Mouse (Mus musculus) midbrain, postnatal 0 days (tissue): ENCODE measurements around the gene Nudt2. TPM values are rescaled to one million over a fixed set of nuclear protein-coding genes. Genes with fewer than 3 reads are reported as not detected.
A peak's percentile ranks its signal among the peaks of the same experiment; 100 is the strongest.
"Not testable (repeated sequence)": the region's sequence is repeated elsewhere in the genome, so short reads cannot be mapped to it uniquely, and the experiment has no call there.

Experiments
- ATAC-seq: fragments of 200-750 bp; cut with Nextera tagmentation; 2 replicates; pipeline ENCODE4 v1.8.0; 2017; ENCODE audit warnings: moderate number of reproducible peaks, mild to moderate bottlenecking, moderate TSS enrichment, moderate library complexity; ENCODE audit not compliant: low FRiP score
- DNase-seq: peaks from one replicate; pipeline ENCODE4 v3.0.0-alpha.2; 2015; ENCODE audit warnings: low spot score
- H3K27ac ChIP-seq: fragments of 300-500 bp; sonication (generic); 2 replicates; pipeline ENCODE4 v1.5.1; 2014; ENCODE audit warnings: low read depth, mild to moderate bottlenecking, low read length, mixed read lengths
- H3K27me3 ChIP-seq: fragments of 300-500 bp; sonication (generic); 2 replicates; pipeline ENCODE4 v1.6.1; 2014; ENCODE audit warnings: low read length, control low read depth, mixed read lengths; ENCODE audit not compliant: insufficient read depth
- H3K36me3 ChIP-seq: fragments of 300-500 bp; sonication (generic); 2 replicates; pipeline ENCODE4 v1.6.1; 2014; ENCODE audit warnings: low read length, control low read depth, mixed read lengths; ENCODE audit not compliant: insufficient read depth
- H3K4me1 ChIP-seq: fragments of 300-500 bp; sonication (generic); 2 replicates; pipeline ENCODE4 v1.6.1; 2014; ENCODE audit warnings: mild to moderate bottlenecking, control low read depth, antibody characterized with exemption, low read length, mixed read lengths; ENCODE audit not compliant: insufficient read depth
- H3K4me2 ChIP-seq: fragments of 300-500 bp; sonication (generic); 2 replicates; pipeline ENCODE4 v1.6.1; 2014; ENCODE audit warnings: low read depth, mild to moderate bottlenecking, low read length, mixed read lengths; ENCODE audit not compliant: poor library complexity, severe bottlenecking
- H3K4me3 ChIP-seq: fragments of 300-500 bp; sonication (generic); 2 replicates; pipeline ENCODE4 v1.5.1; 2014; ENCODE audit warnings: low read depth, mild to moderate bottlenecking, low read length, moderate library complexity
- H3K9ac ChIP-seq: fragments of 300-500 bp; sonication (generic); replicated peaks from 2 replicates; pipeline ENCODE4 v1.6.1; 2014; ENCODE audit warnings: mild to moderate bottlenecking, low read length, moderate library complexity, mixed read lengths; ENCODE audit not compliant: poor library complexity, severe bottlenecking
- H3K9me3 ChIP-seq: fragments of 300-500 bp; sonication (generic); 2 replicates; pipeline ENCODE4 v1.6.1; 2016; ENCODE audit warnings: low read length, control low read depth
- CTCF ChIP-seq: IDR thresholded peaks from 2 replicates; pipeline ENCODE4 v1.5.1; 2016; ENCODE audit warnings: antibody characterized with exemption, mild to moderate bottlenecking
- WGBS: fragments of 180-500 bp; shearing (Covaris S2); extraction: QIAGEN DNeasy Blood & Tissue Kit; methylation state at CpG from one replicate; pipeline ENCODE4 v1.1.7; 2014; 5-methylcytosine and 5-hydroxymethylcytosine counted together
- polyA plus RNA-seq: library from polyadenylated mRNA; unstranded; fragments of >200 nt; fragmentation: Nextera tagmentation; extraction: Ambion mirVana; gene quantifications from 2 replicates; pipeline ENCODE4 v1.2.1, GENCODE M21; 2015
- total RNA-seq: library from RNA; depleted of rRNA; stranded (reverse); fragments of >200 nt; gene quantifications from 2 replicates; pipeline ENCODE4 v1.2.3, GENCODE M21; 2014; rRNA removed

The Nudt2 gene
- total RNA-seq: 28.3 and 41.0 TPM in 2 replicates
- 70.7 and 79.9 TPM in 2 replicates for polyA plus RNA-seq

DNA sequence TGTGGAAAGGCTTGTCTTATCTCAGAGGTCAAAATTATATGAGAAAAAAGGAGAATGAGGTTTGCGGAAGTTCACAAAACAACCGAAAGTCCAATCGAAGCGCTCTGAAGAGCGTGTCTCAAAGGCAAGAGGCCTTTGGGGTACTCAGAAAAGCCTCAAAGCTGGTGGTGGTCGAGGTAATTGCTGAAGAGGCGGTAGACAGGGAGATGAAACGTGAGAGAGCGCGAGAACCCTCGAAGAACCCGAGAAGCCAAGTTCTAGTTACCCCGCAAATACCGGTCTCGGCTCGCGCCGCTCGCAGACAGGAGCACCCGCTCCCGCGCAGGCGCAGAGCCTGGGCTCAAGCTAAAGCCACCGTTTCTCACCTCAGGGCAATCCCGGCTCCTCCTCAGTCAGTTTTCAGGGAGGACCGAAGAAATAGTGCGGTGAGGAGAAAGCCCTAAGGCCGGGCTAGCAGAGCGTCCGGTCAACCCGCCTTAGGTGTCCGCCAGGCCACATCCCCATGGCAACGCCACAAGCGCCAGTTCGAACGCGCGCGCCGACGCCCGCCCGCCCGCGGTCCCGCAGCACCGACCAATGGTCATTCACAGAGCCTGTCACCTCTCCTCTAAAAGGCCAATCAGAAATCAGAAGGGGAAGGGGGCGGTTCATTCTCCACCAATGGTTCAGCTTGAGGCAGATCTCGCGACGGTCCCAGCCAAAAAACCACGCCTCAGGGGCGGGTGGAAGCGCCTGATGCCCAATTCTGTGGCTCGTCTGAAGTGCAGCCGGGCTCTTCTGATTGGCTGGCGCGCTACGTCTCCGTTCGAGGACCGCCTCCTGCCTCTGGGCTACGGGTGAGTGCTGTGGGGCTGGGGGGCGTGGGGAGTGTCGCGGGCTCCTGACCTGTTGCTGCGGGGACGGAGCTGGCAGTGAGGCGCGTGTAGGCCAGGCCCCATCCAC, at the start of gene Nudt2, which contains the start of gene Kif24:
Nudt2 (plus strand) TSS at position 807 of the 942 bp plus-strand sequence.
Kif24 (minus strand) TSS at position 543 of the 942 bp plus-strand sequence.
- Histone ChIP-seq H3K9me3 (no peaks in the 10 kb centered on the region), H3K4me3 (peak within 1 kb of the TSS; percentile 66), H3K27me3 (no peaks in the 10 kb centered on the region), H3K27ac (peak within 1 kb of the TSS; percentile 71), H3K4me1 (no peaks in the 10 kb centered on the region; the same call in 1 of the 2 replicates), H3K36me3 (no peaks in the 10 kb centered on the region), H3K9ac (peak within 1 kb of the TSS; percentile 74), H3K4me2 (peak within 1 kb of the TSS; percentile 74)
- ATAC-seq: peak; percentile 97
- TF ChIP-seq CTCF: no peak; the same call in none of the 2 replicates
- under 1% methylated on average over 67 of the region's 70 CpGs for WGBS
- peak; percentile 100 for DNase-seq

DNA sequence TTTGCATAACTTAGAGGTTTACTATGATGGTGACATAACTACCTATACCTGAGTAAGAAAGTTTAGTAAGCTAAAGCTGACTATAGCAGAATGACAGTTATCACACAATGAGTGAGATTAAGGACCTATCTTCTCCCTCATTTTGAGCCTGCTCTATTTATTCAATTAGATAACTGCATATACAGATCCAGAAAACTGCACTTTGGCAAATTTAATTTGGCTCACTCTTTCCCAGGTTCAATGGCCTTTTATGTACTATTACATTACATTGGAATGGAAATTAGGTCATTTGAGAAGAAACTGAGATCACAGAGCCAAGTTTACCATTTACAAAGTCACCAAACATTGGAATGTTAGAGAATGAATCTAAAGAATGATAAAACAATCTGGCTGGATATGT, 48.0 kb upstream of the Nudt2 start:
- Histone ChIP-seq H3K4me2 (no peak overlapping the region), H3K27me3 (no peaks in the 10 kb centered on the region), H3K4me1 (no peaks in the 10 kb centered on the region), H3K9ac (no peak overlapping the region), H3K27ac (no peak overlapping the region), H3K36me3 (no peaks in the 10 kb centered on the region), H3K9me3 (no peaks in the 10 kb centered on the region), H3K4me3 (no peak overlapping the region)
- TF ChIP-seq CTCF: no peak
- DNase-seq (no peak), ATAC-seq (no peak)

DNA sequence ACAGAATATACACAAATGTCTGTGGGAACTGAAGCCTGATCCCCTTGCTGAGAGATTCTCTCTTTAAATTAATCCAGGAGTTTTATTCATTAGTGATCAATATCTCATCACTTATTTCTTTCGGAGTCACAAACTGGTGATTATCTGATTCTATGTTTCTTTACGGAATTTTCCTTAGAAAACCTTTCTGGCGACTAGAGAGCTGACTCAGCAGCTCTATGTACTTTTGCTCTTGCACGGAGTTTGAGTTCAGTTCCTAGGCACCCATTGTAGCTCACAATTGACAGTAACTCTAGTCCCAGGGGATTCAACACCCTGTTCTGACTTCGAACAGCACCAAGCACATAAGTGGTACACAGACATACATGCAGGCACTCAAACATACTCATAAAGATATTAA, 26.0 kb upstream of the Nudt2 start:
- no peak overlapping the region for H3K4me3 ChIP-seq
- H3K4me1 ChIP-seq: no peaks in the 10 kb centered on the region
- no peaks in the 10 kb centered on the region for H3K9me3 ChIP-seq
- ATAC-seq (no peak), DNase-seq (no peak)
- H3K27ac ChIP-seq: no peak overlapping the region
- no peak for TF ChIP-seq CTCF
- no peak overlapping the region for H3K4me2 ChIP-seq
- no peaks in the 10 kb centered on the region for H3K27me3 ChIP-seq
- no peak overlapping the region for H3K9ac ChIP-seq
- H3K36me3 ChIP-seq: no peaks in the 10 kb centered on the region
- WGBS: 86% methylated on average over 5 of the region's 5 CpGs

DNA sequence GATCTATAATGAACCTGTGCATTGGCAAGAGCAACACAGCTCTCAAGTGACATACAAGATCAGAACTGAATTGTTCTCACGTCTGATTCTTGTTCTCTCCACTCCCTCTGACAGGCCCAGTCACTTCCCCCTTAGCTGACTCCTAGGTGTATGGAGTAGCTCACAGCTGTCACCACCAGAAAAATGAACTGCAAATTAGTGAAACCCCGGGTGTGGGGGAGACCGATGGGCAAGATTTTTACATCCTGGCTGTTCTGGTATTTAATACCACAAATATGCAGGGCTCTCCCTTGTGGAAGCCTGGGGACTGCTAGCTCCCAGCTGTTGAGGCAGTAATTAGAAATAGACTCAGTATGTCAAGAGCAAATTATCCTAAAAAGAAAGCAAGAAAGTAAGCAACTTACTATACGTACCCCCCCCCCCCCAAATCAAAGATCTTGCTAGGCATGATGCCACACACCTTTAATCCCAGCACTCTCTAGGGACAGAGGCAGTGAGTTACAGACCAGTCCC, 22.1 kb upstream of the Nudt2 start:
- Histone ChIP-seq H3K4me2 (no peak overlapping the region), H3K27me3 (no peaks in the 10 kb centered on the region), H3K9ac (no peak overlapping the region), H3K9me3 (no peaks in the 10 kb centered on the region), H3K4me1 (no peaks in the 10 kb centered on the region), H3K36me3 (no peaks in the 10 kb centered on the region), H3K4me3 (no peak overlapping the region), H3K27ac (no peak overlapping the region)
- DNase-seq: no peak
- 81% methylated on average over 4 of the region's 4 CpGs for WGBS
- TF ChIP-seq CTCF: no peak
- ATAC-seq: no peak

DNA sequence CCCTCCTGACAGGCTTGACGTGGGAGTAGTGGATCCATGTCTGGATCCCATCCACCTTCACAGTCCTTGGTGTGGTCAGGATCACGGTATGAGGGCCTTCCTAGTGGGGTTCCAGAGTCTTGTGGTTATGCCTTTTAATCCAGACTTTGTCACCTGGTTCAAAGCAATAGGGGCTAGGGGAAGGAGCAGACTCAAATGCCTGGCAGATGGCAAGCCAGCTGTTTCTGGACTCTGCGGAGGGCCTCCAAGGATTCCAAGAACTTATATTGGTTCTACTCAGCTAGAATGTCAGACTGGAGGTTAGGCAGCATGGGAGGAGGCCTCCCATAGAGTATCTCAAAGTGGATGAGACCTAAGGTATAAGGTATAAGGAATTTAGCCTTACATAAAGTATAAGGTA, 17.4 kb upstream of the Nudt2 start:
- Histone ChIP-seq H3K36me3 (no peaks in the 10 kb centered on the region), H3K9me3 (no peaks in the 10 kb centered on the region), H3K9ac (no peak overlapping the region), H3K4me2 (no peak overlapping the region), H3K27ac (no peak overlapping the region), H3K4me1 (no peaks in the 10 kb centered on the region), H3K27me3 (no peaks in the 10 kb centered on the region), H3K4me3 (no peak overlapping the region)
- WGBS: 92% methylated on average over 3 of the region's 3 CpGs
- TF ChIP-seq CTCF: no peak
- ATAC-seq (no peak), DNase-seq (no peak)

DNA sequence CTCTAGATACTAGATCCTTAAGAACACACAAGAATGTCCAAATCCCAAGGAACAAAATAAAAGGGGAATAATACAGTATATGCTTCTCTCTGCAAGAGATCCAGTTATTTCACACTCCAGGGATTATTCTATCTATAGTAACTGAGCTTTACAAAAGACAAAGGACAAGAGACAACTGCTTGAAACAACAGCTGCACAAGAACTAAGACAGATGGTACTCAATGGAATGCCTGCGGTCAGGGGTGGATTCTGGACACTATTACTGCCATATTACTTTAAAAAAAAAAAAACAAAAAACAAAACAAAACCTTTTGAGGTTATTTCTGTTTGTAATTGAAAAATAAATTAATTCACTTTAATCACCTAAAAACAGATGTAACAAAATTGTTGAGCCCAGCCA, 4.3 kb upstream of the Nudt2 start:
- Histone ChIP-seq H3K9ac (no peak overlapping the region), H3K27me3 (no peaks in the 10 kb centered on the region), H3K4me1 (no peaks in the 10 kb centered on the region), H3K4me3 (no peak overlapping the region), H3K9me3 (no peaks in the 10 kb centered on the region), H3K27ac (no peak overlapping the region), H3K4me2 (no peak overlapping the region), H3K36me3 (no peaks in the 10 kb centered on the region)
- no peak for DNase-seq
- WGBS: 94% methylated on average over 1 of the region's 1 CpGs
- TF ChIP-seq CTCF: no peak
- ATAC-seq: no peak

DNA sequence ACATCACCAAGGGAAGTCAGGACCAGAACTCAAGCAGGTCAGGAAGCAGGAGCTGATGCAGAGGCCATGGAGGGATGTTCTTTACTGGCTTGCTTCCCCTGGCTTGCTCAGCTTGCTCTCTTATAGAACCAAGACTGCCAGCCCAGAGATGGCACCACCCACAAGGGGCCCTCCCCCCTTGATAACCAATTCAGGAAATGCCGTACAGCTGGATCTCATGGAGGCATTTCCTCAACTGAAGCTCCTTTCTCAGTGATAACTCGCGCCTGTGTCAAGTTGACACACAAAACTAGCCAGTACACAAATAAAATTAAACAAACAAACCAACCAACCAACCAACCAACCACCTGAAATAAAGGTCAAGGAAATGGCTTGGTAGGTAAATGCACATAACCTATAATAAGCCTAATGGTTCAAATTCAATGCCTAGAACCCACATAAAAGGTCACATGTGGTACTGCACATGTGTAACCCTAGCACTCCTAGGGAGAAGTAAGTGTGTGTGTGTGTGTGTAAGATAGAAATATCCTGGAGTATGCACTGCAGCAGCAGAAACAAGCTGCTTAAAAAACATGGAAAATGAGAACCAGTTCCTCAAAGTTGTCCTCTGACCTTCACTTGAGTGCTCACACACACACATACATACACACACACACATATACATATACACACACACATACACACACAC, 1.8 kb upstream of the Nudt2 start:
- H3K9ac ChIP-seq, H3K27me3 ChIP-seq, H3K4me1 ChIP-seq, H3K4me3 ChIP-seq, H3K27ac ChIP-seq, H3K4me2 ChIP-seq, DNase-seq, H3K9me3 ChIP-seq, H3K36me3 ChIP-seq, ATAC-seq: not testable (repeated sequence)
- 83% methylated on average over 3 of the region's 3 CpGs for WGBS
